Mouse (Mus musculus): ENCODE results near the gene Cops6. TPM values are rescaled to one million over a fixed set of nuclear protein-coding genes. Genes with fewer than 3 reads are reported as not detected.

Gene Cops6
- polyA plus RNA-seq (2014; fragmentation: Nextera tagmentation; extraction: Ambion mirVana) = 316 and 319 TPM in 2 replicates

DNA sequence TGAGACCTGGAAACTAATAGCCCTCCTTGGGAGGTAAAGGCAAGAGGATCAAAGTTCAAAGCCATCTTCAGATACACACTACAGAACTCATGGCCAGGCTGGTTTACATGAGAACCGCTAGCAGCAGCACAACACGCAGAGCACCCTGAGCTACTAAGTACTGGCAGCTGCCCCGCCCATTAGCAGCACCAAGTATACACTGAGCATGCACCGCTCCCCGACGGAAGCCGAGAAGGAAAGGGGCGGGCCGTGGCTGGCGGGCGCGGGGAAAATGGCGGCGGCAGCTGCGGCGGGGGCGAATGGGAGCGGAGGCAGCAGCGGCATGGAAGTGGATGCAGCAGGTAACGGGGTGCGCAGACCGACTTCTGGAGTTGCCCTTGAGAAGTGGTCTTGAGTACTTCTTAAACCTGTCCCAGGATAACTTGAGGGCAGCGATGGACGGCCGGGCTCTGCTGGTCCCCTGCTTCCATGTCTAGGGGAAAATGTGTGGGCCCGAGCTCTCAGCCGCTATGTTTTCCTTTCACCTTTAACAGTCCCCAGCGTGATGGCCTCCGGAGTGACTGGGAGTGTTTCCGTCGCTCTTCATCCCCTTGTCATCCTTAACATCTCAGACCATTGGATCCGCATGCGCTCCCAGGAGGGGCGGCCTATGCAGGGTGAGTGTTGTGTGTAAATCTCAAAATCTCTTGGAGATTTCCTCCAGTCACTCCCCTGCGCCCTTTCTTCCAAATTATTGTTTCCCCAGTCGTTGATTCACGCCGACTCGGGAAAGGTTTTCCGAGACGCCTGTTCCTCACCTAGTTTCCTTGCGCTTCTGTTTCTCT, at the start of gene Cops6:
TSS of gene Cops6 (plus strand) at position 230 of the 824 bp plus-strand sequence.
- Histone ChIP-seq H3K36me3 (ENCODE audit: control insufficient read depth, insufficient read depth, low read length) (peaks cover 17% of the 10 kb centered on the region), H3K27ac (ENCODE audit: low read depth, low read length) (0 out of 2 replicates have a peak within 1 kb of the TSS, but pooled peaks have one; percentile 27), H3K4me1 (ENCODE audit: control insufficient read depth, insufficient read depth, low read length) (peaks cover 7% of the 10 kb centered on the region; the same call in 1 of the 2 replicates), H3K4me2 (ENCODE audit: low read depth) (peak within 1 kb of the TSS; percentile 60), H3K9ac (ENCODE audit: low read length) (peak within 1 kb of the TSS; percentile 81), H3K9me3 (ENCODE audit: control insufficient read depth, low read length) (no peaks in the 10 kb centered on the region), H3K4me3 (ENCODE audit: low read depth, low read length) (peak within 1 kb of the TSS; percentile 83), H3K27me3 (ENCODE audit: control insufficient read depth, insufficient read depth, low read length) (no peaks in the 10 kb centered on the region)
- DNase-seq (ENCODE audit: low spot score) (peak; percentile 93), ATAC-seq (ENCODE audit: insufficient read depth, low FRiP score, low TSS enrichment) (peak; percentile 94)
- WGBS = under 1% methylated on average over 42 of the region's 42 CpGs

DNA sequence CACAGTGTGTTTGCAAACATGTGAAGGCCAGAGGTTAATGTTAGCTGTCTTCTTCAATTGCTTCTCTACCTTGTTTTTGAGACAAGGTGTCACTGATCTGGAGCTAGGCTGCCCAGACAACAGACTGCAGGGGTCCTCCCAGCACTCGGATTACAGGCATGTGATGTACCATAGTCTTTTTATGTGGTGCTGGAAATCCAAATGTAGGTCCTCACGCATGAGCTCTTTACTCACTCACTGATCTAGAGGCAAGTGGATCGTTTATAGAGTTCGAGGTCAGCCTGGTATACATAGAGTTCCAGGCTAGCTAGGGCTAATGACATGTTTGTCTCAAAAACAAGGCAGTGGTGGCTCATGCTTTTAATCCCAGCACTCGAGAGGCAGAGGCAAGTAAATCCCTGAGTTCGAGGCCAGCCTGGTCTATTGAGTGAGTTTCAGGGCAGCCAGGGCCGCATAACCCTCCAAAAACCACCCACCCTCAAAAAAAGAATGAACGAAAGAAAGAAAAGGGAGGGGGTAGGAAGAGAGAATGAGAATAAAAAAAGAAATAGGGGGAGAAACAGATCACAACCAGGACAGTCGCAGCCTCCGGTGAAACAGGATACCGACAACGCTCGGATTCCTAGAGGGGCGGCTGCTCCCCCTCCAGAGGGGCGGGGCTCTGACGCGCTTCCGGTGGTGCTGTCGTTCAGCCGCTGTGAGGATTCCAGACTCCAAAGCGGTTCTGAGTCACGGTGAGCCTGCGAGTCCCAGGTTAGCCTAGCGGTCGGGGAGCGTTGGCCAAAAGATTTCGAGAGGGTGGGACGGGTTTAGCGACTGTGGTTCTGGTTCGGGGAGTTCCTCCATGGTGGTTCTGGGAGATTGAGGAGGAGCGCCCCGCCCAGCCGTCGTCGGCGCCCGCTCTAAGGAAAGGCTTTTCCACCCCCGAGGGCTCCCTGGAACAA, 44.3 kb upstream of the Cops6 start, which contains the start of gene Zscan21:
TSS of gene Zscan21 (plus strand) at position 649 of the 944 bp plus-strand sequence.
- H3K9me3 ChIP-seq (ENCODE audit: control insufficient read depth, low read length) = no peaks in the 10 kb centered on the region
- ATAC-seq (ENCODE audit: insufficient read depth, low FRiP score, low TSS enrichment) (peak; percentile 92), DNase-seq (ENCODE audit: low spot score) (peak; percentile 93)
- H3K27me3 ChIP-seq (ENCODE audit: control insufficient read depth, insufficient read depth, low read length) = no peaks in the 10 kb centered on the region
- peak within 1 kb of the TSS; percentile 81 for H3K9ac ChIP-seq (ENCODE audit: low read length)
- peak within 1 kb of the TSS; percentile 66 for H3K4me3 ChIP-seq (ENCODE audit: low read depth, low read length)
- H3K4me2 ChIP-seq (ENCODE audit: low read depth) = peak within 1 kb of the TSS; percentile 61
- peak within 1 kb of the TSS; percentile 69 for H3K27ac ChIP-seq (ENCODE audit: low read depth, low read length)
- 6% methylated on average over 38 of the region's 38 CpGs for WGBS
- peaks cover 3% of the 10 kb centered on the region; the same call in 1 of the 2 replicates for H3K4me1 ChIP-seq (ENCODE audit: control insufficient read depth, insufficient read depth, low read length)
- 0 out of 2 replicates have a peak, but pooled peaks cover 2% of the 10 kb centered on the region for H3K36me3 ChIP-seq (ENCODE audit: control insufficient read depth, insufficient read depth, low read length)

DNA sequence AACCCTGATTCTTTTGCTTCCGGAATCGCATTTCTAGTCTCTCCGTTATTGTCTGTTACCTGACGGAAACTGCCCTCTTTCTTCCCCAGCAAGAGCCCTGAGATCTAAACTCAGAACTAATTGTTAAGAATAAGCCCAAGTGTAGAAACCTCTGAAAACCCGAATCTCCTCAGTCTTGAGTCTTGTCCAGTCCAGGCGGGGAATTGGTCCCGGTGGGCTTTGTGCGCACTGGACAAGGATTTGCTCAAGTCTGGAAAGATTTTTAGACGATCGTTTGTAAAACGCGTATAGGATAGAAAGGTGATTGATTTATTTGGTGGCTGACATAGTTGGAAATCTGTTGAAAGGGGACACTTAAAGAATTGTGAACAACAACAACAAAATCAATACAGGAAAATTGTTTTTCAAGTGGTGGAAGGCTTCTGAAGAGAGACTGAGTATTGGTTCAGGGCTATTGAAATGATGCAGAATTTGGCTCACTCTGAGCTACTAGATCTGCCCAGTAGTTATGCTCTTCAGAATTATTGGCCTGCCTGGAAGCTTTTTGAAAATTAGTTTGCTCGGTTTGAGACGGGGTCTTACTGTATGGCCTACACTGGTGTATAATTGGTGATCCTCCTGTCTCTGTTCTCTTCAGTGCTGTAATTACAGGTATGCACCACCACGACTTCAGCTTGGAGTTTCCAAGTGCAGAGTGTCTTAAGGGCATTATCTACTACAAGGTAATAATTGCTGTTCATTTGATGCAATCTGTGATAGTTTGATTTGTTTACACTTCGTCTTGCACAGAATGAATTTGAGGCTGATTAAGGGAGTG, 43.5 kb upstream of the Cops6 start:
- peak overlapping the region; percentile 61 for H3K4me2 ChIP-seq (ENCODE audit: low read depth)
- H3K4me3 ChIP-seq (ENCODE audit: low read depth, low read length) = peak overlapping the region; percentile 66
- H3K27me3 ChIP-seq (ENCODE audit: control insufficient read depth, insufficient read depth, low read length) = no peaks in the 10 kb centered on the region
- peak overlapping the region; percentile 81 for H3K9ac ChIP-seq (ENCODE audit: low read length)
- H3K9me3 ChIP-seq (ENCODE audit: control insufficient read depth, low read length) = no peaks in the 10 kb centered on the region
- peak overlapping the region; percentile 69 for H3K27ac ChIP-seq (ENCODE audit: low read depth, low read length)
- H3K36me3 ChIP-seq (ENCODE audit: control insufficient read depth, insufficient read depth, low read length) = 0 out of 2 replicates have a peak, but pooled peaks cover 2% of the 10 kb centered on the region
- peaks cover 3% of the 10 kb centered on the region; the same call in 1 of the 2 replicates for H3K4me1 ChIP-seq (ENCODE audit: control insufficient read depth, insufficient read depth, low read length)
- DNase-seq (ENCODE audit: low spot score) (no peak), ATAC-seq (ENCODE audit: insufficient read depth, low FRiP score, low TSS enrichment) (peak; percentile 39; the same call in 1 of the 2 replicates)
- 14% methylated on average over 16 of the region's 16 CpGs for WGBS

DNA sequence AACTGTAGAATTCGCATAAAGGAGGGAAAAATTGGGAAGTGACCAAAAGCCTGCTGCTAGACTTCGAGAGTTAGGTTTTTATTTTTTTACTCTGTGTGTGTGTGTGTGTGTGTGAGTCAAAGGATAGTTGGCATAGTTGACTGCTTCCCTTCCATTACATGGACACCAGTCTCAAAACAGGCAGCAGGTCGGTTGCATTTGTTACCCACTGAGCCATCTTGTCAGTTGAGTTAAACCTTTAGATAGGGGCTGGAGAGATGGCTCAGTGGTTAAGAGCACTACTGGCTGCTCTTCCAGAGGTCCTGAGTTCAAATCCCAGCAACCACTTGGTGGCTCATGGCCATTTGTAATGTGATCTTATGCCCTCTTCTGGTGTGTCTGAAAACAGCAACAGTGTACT, 42.8 kb upstream of the Cops6 start:
- Histone ChIP-seq H3K9me3 (ENCODE audit: control insufficient read depth, low read length) (no peaks in the 10 kb centered on the region), H3K4me1 (ENCODE audit: control insufficient read depth, insufficient read depth, low read length) (peaks cover 3% of the 10 kb centered on the region; the same call in 1 of the 2 replicates), H3K4me3 (ENCODE audit: low read depth, low read length) (peak overlapping the region; percentile 66), H3K27me3 (ENCODE audit: control insufficient read depth, insufficient read depth, low read length) (no peaks in the 10 kb centered on the region), H3K9ac (ENCODE audit: low read length) (no peak overlapping the region), H3K4me2 (ENCODE audit: low read depth) (peak overlapping the region; percentile 61), H3K27ac (ENCODE audit: low read depth, low read length) (no peak overlapping the region), H3K36me3 (ENCODE audit: control insufficient read depth, insufficient read depth, low read length) (0 out of 2 replicates have a peak, but pooled peaks cover 2% of the 10 kb centered on the region)
- ATAC-seq (ENCODE audit: insufficient read depth, low FRiP score, low TSS enrichment) (no peak), DNase-seq (ENCODE audit: low spot score) (no peak)
- 92% methylated on average over 3 of the region's 3 CpGs for WGBS

DNA sequence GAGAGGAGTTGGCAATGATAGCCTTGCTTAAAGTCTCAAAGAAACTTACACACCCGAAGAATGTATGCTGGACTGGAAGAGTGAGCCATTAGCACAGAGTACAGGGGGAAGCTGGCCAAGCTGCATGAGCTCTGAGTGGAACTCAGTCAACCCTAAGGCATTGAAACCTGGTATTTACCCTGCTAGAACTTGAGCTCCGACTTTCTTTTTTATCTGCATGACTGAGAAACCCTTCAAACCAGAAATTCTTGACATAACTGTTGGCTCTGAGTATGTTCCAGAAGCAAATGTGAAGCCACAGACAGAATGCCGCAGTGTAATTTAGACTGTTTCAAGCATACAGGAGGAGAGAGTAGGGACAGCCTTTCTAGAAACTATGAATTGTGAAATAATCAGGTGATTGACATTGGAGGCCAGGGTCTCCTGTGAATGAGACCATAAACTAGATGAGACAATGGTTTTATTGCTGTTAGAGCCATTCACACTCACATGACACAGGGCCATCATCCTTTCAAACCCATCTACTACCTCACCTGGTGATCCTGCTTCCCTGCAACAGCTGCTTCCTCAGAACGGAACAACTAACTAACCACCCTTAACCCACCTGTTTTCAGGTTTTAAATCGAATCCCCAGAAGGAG, 28.3 kb upstream of the Cops6 start:
- no peak overlapping the region for H3K4me3 ChIP-seq (ENCODE audit: low read depth, low read length)

DNA sequence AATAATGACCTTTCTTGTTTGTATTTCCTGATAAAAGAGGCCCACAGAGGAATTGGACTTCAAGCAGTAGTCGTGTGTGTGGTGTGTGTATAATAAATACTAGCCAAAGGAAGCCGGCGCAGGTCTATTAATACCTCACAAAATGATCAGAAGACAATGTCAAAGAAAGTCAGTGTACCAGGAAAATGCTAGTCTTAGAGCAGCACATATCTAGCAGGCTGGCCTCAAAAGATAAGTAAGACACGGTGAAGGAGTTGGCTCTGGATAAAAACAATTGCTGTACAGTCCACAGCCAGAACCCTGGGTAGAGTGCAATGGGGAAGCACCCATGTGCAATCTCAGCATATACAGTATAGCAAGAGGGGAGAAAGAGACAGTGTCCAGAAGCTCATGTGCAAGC, 23.6 kb upstream of the Cops6 start:
- DNase-seq (ENCODE audit: low spot score) (no peak), ATAC-seq (ENCODE audit: insufficient read depth, low FRiP score, low TSS enrichment) (no peak)
- WGBS = 90% methylated on average over 4 of the region's 4 CpGs
- no peaks in the 10 kb centered on the region for H3K4me1 ChIP-seq (ENCODE audit: control insufficient read depth, insufficient read depth, low read length)
- no peak overlapping the region for H3K4me2 ChIP-seq (ENCODE audit: low read depth)
- no peaks in the 10 kb centered on the region for H3K27me3 ChIP-seq (ENCODE audit: control insufficient read depth, insufficient read depth, low read length)
- no peaks in the 10 kb centered on the region for H3K9me3 ChIP-seq (ENCODE audit: control insufficient read depth, low read length)
- H3K9ac ChIP-seq (ENCODE audit: low read length) = no peak overlapping the region
- H3K36me3 ChIP-seq (ENCODE audit: control insufficient read depth, insufficient read depth, low read length) = peaks cover 13% of the 10 kb centered on the region; the same call in 1 of the 2 replicates
- no peak overlapping the region for H3K4me3 ChIP-seq (ENCODE audit: low read depth, low read length)
- no peak overlapping the region for H3K27ac ChIP-seq (ENCODE audit: low read depth, low read length)

More for the DNA sequence above, 28.3 kb upstream of the Cops6 start:
- ATAC-seq (ENCODE audit: insufficient read depth, low FRiP score, low TSS enrichment) (no peak), DNase-seq (ENCODE audit: low spot score) (no peak)
- Histone ChIP-seq H3K4me2 (ENCODE audit: low read depth) (no peak overlapping the region), H3K9me3 (ENCODE audit: control insufficient read depth, low read length) (no peaks in the 10 kb centered on the region), H3K36me3 (ENCODE audit: control insufficient read depth, insufficient read depth, low read length) (peaks cover 24% of the 10 kb centered on the region), H3K27ac (ENCODE audit: low read depth, low read length) (no peak overlapping the region), H3K9ac (ENCODE audit: low read length) (no peak overlapping the region), H3K27me3 (ENCODE audit: control insufficient read depth, insufficient read depth, low read length) (no peaks in the 10 kb centered on the region), H3K4me1 (ENCODE audit: control insufficient read depth, insufficient read depth, low read length) (no peaks in the 10 kb centered on the region)
- 76% methylated on average over 5 of the region's 5 CpGs for WGBS

DNA sequence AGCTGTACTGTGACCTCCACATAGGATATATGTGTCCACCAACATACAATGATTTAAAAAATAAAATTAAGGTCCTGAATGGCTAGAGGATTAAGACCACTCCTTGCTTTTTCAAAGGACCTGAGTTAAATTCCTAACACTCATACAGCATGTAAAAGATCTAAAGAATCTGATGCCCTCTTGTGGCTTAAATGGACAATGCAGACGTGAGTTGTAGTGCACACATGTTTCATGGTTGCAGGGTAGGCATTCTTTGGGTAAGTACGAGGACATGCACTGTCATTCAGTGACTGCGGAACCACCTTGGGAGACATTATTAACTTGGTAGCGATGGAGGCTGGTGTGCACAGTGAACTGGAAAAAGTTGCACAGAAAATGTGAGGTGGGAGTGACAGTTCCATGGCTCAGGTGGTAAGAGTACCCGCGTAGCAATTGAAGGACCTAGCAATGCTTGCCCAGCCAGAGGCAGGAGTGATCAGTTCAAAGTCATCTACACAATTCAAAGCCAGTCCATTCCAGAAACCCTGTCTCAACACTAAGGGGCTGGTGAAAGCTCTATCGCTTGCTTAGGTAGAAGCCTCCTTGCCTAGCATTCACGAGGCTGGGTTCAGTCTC, 22.8 kb upstream of the Cops6 start:
- H3K27me3 ChIP-seq (ENCODE audit: control insufficient read depth, insufficient read depth, low read length) = no peaks in the 10 kb centered on the region
- no peak overlapping the region for H3K9ac ChIP-seq (ENCODE audit: low read length)
- H3K9me3 ChIP-seq (ENCODE audit: control insufficient read depth, low read length) = no peaks in the 10 kb centered on the region
- ATAC-seq (ENCODE audit: insufficient read depth, low FRiP score, low TSS enrichment) = no peak; the same call in 1 of the 2 replicates
- H3K27ac ChIP-seq (ENCODE audit: low read depth, low read length) = no peak overlapping the region
- 66% methylated on average over 8 of the region's 8 CpGs for whole genome bisulfite sequencing
- H3K4me2 ChIP-seq (ENCODE audit: low read depth) = no peak overlapping the region
- peaks cover 12% of the 10 kb centered on the region; the same call in 1 of the 2 replicates for H3K36me3 ChIP-seq (ENCODE audit: control insufficient read depth, insufficient read depth, low read length)
- no peaks in the 10 kb centered on the region for H3K4me1 ChIP-seq (ENCODE audit: control insufficient read depth, insufficient read depth, low read length)
- no peak overlapping the region for H3K4me3 ChIP-seq (ENCODE audit: low read depth, low read length)
- DNase-seq (ENCODE audit: low spot score) = peak; percentile 43
